Mouse (Mus musculus) embryonic stem cell, embryonic (primary cell): Measurements from ENCODE around the gene Fgf22.

Experiments
- CTCF ChIA-PET, 4 experiments: fragments of 300-600 bp in 2 of 4; fragments of 350-600 bp in 2 of 4; sonication (Branson Sonifier 250); formaldehyde crosslinking; loops; one replicate each; lab custom pipeline; 2022; ENCODE audit warnings: inconsistent platforms in 2 of 4; lab: Charles Lee
- POLR2A ChIA-PET, 4 experiments: fragments of 300-600 bp in 2 of 4; fragments of 350-600 bp in 2 of 4; sonication (Branson Sonifier 250); formaldehyde crosslinking; loops; one replicate each; lab custom pipeline; 2022; ENCODE audit warnings: antibody characterized with exemption in 4 of 4, inconsistent platforms in 1 of 4; lab: Charles Lee

The Fgf22 gene

GRCm38 (mm10) chr10:79743650-79744365 lies 11.1 kb upstream of the Fgf22 start:
- ChIA-PET CTCF (interaction anchor here in 3 of 4 experiments (0.6 to 1.7 kb wide), 4 partner anchors 10 to 163 kb away, joined by 3 to 7 read pairs (median 3); no protein-coding TSS in a partner anchor), POLR2A (interaction anchor here in 2 of 4 experiments (0.7 to 1.6 kb wide), 11 partner anchors 8 to 165 kb away, joined by 3 to 6 read pairs (median 3); partner anchors contain the start of genes Fgf22 (in 1 of the 2), Med16 (in 1 of the 2) and Ptbp1 (in 1 of the 2))

DNA sequence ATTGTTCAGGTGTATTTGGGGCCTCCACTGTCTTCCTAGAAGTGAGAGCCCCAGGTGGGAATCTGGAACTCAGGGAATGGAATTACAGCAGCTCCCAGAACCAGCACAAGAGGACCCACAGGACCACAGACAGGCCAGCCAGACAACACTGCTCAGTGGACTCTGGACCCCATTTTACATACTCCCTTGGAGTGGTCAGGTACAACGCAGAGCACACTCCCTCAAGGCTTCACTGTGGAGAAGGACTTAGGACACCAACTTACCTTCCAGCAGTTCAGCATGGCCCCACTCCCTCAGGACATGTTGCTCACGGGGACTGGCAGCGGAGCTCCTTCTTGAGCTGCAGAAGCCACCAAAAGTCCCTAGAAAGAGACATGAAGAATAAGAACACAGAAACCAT lies 9.5 kb upstream of the Fgf22 start:
- ChIA-PET CTCF (interaction anchor here in 3 of 4 experiments (0.6 to 2.0 kb wide), 6 partner anchors 9 to 239 kb away, joined by 3 to 10 read pairs (median 4); partner anchors contain the start of gene Tmem259 (in 1 of the 3)), POLR2A (interaction anchor here in 2 of 4 experiments (0.6 to 3.4 kb wide), 17 partner anchors 11 to 1343 kb away, joined by 3 to 17 read pairs (median 6); partner anchors contain the start of genes Ptbp1 (in 2 of the 2), Bsg (in 1 of the 2), Cdc34 (in 1 of the 2) and Madcam1 (in 1 of the 2))

DNA sequence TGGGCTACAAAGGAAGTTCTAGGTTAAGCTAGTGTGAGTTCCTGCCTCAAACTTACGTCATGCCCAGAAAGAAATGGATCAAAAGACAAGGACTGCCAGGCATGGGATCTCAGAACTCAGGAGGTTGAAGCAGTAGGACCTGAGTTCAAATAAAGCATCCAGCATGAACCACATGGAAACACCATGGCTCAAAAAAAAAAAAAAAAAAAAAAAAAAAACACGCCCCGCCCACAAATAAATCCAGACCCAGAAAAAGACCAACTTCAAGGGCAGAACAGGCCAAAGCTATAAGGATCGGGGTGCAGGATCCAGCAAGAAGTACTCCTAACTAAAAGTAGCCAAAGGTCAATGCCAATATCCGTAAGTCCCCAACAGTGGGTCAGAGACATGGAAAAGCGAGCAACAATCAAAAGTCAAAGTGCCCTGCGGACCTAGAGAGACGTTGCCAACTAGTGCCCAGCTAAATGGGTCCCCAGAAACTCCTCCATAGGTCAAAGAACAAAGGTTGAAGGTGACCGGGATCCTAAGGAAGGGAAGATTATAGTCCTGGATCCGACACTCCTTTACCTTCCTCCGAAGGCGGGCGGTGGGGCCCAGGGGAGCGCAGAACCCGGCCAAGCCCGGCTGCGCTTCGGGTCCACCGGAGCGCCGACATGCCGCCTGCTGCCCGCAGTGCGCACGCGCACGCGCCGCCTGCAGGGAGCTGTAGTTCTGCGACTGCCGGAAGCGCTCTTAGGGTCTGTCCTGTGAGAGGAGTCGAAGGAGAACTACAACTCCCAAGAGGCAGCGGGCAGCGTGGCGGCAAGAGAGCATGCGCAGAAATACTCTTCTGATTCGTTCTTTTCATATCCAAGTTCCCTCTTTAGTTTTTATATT lies 8.7 kb upstream of the Fgf22 start, which contains the start of gene Polrmt:
Polrmt (minus strand) TSS at position 684 of the 876 bp plus-strand sequence.
- CTCF ChIA-PET, result interaction anchor here (0.5 to 2.1 kb wide), 29 partner anchors 8 to 1306 kb away, joined by 3 to 18 read pairs (median 4); partner anchors contain the start of genes Bsg (in 1 of the 4), Fgf22 (in 1 of the 4), Madcam1 (in 1 of the 4) and Tmem259 (in 1 of the 4)
- POLR2A ChIA-PET, result interaction anchor here in 3 of 4 experiments (0.6 to 3.4 kb wide), 54 partner anchors 8 to 1343 kb away, joined by 3 to 17 read pairs (median 4); partner anchors contain the start of genes Fgf22 (in 3 of the 3), Bsg (in 2 of the 3), Med16 (in 2 of the 3) and Ptbp1 (in 2 of the 3)

DNA sequence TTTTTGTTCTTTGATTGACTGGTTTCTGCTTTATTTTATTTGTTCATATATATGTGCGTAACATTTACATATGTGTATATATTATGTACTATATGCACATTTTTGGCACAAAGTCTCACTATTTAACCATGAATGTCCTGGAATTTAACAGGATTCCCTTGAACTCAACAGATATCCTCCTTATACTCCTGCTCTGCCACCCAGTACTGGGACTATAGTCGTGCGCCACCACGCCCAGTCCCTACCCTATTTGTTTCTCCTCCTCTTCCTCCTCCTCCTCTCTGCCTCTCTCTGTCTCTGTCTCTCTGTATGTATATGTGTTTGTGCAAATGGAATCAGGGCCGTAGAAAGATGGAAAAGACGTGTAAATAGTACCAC lies 8.1 kb upstream of the Fgf22 start:
- CTCF ChIA-PET, result interaction anchor here in 3 of 4 experiments (0.5 to 2.1 kb wide), 22 partner anchors 8 to 237 kb away, joined by 3 to 14 read pairs (median 4); partner anchors contain the start of genes Bsg (in 1 of the 3), Fgf22 (in 1 of the 3), Madcam1 (in 1 of the 3) and Tmem259 (in 1 of the 3)
- POLR2A ChIA-PET, result interaction anchor here in 3 of 4 experiments (0.6 to 3.4 kb wide), 46 partner anchors 8 to 238 kb away, joined by 3 to 17 read pairs (median 5); partner anchors contain the start of genes Fgf22 (in 3 of the 3), Bsg (in 2 of the 3), Med16 (in 2 of the 3) and Ptbp1 (in 2 of the 3)

- POLR2A ChIA-PET, result interaction anchor here in 3 of 4 experiments (0.6 to 3.4 kb wide), 12 partner anchors 8 to 209 kb away, joined by 3 to 17 read pairs (median 3); partner anchors contain the start of genes Ptbp1 (in 2 of the 3) and Bsg (in 1 of the 3)
- CTCF ChIA-PET, result interaction anchor here in 1 of 4 experiments (1.4 to 2.4 kb wide), 2 partner anchors 10 to 32 kb away, joined by 7 to 11 read pairs; no protein-coding TSS in a partner anchor
Measured at GRCm38 (mm10) chr10:79748496-79748895, 6.4 kb upstream of the Fgf22 start.

GRCm38 (mm10) chr10:79755854-79756253 lies 978 bp downstream of the Fgf22 start:
- CTCF ChIA-PET, result interaction anchor here in 2 of 4 experiments (0.7 to 1.8 kb wide), 6 partner anchors 9 to 129 kb away, joined by 3 to 6 read pairs (median 4); partner anchors contain the start of gene Polrmt (in 1 of the 2)
- POLR2A ChIA-PET, result interaction anchor here (0.6 to 2.5 kb wide), 21 partner anchors 8 to 411 kb away, joined by 3 to 9 read pairs (median 4); partner anchors contain the start of genes Polrmt (in 2 of the 4), Ptbp1 (in 2 of the 4) and Rnf126 (in 1 of the 4)

GRCm38 (mm10) chr10:79756660-79757059 lies 1.8 kb downstream of the Fgf22 start:
- ChIA-PET POLR2A (interaction anchor here in 3 of 4 experiments (0.7 to 2.5 kb wide), 11 partner anchors 8 to 97 kb away, joined by 3 to 9 read pairs (median 5); partner anchors contain the start of genes Polrmt (in 2 of the 3), Ptbp1 (in 1 of the 3) and Rnf126 (in 1 of the 3)), CTCF (interaction anchor here in 2 of 4 experiments (1.0 to 1.8 kb wide), 3 partner anchors 10 to 24 kb away, joined by 3 to 6 read pairs (median 4); partner anchors contain the start of gene Polrmt (in 1 of the 2))

- POLR2A ChIA-PET, result interaction anchor here in 3 of 4 experiments (0.6 to 1.6 kb wide), 10 partner anchors 10 to 1203 kb away, joined by 3 to 11 read pairs (median 3); no protein-coding TSS in a partner anchor
- CTCF ChIA-PET, result interaction anchor here in 3 of 4 experiments (0.6 to 1.0 kb wide), 6 partner anchors 26 to 72 kb away, joined by 3 to 17 read pairs (median 6); no protein-coding TSS in a partner anchor
Measured at GRCm38 (mm10) chr10:79759675-79760074, 4.8 kb downstream of the Fgf22 start.

DNA sequence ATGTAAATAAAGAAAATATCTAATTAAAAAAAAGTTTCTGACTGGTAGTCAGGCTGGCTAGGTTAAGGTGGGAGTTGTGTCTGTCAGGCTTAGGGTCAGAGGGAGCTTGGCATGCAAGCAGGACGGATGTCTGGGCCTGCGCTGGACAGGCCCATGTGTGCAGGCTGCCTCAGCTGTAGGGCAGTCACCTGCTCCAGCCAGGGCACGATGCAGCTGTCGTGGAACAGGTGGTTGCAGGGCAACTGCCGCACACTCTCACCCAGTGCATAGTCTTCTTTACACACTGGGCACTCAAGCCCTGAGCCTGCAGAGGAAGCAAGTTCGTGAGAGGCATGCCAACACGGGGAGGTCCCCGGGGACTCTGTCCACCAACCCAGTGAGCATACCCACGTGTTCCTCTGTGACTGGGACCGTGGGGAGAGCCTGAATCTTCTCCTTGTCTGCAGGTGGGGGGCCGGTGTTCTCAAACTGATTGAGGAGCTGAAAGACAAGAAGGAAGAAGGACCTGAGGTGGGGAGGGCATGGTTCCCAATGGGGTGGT lies 5.8 kb downstream of the Fgf22 start:
- CTCF ChIA-PET, result interaction anchor here in 2 of 4 experiments (0.6 to 1.6 kb wide), 3 partner anchors 49 to 1194 kb away, joined by 3 to 5 read pairs (median 4); no protein-coding TSS in a partner anchor
- POLR2A ChIA-PET, result interaction anchor here in 2 of 4 experiments (0.8 to 1.6 kb wide), 8 partner anchors 12 to 57 kb away, joined by 3 to 4 read pairs (median 4); no protein-coding TSS in a partner anchor

- CTCF ChIA-PET, result no interaction called here
- POLR2A ChIA-PET, result interaction anchor here in 2 of 4 experiments (0.9 to 1.4 kb wide), 6 partner anchors 11 to 25 kb away, joined by 3 to 4 read pairs (median 3); partner anchors contain the start of gene Polrmt (in 1 of the 2)
Measured at GRCm38 (mm10) chr10:79762875-79763274, 8.0 kb downstream of the Fgf22 start.

GRCm38 (mm10) chr10:79764234-79764633 lies 9.4 kb downstream of the Fgf22 start:
- ChIA-PET CTCF (interaction anchor here in 2 of 4 experiments (0.6 to 1.6 kb wide), 3 partner anchors 16 to 57 kb away, joined by 3 to 6 read pairs (median 5); no protein-coding TSS in a partner anchor), POLR2A (interaction anchor here in 3 of 4 experiments (0.7 to 2.6 kb wide), 10 partner anchors 8 to 401 kb away, joined by 3 to 16 read pairs (median 3); partner anchors contain the start of genes Cirbp (in 1 of the 3), Fgf22 (in 1 of the 3), Polrmt (in 1 of the 3) and Ptbp1 (in 1 of the 3))

DNA sequence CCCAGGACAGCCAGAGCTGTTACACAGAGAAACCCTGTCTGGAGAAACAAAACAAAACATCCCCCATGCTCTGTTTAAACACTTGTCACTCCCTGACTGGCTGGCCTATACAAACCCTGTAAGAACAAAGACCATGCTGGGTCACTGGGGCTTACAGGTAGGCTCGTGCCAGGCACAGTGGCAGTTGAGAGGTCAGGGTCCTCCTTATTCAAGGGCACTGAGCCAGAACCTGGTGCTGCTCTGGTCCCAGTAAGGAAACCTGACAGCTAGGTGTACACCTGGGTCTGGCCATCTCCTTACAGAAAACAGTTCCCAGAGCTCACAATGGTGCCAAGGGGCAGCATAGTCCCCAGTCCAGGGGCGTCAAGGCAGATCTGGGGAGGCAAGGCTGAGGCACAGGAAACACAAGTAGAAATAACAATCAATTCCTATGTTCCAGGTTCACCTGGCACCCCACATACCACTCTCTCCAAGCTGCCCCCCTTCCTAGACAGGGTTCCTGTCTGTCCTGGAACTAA lies 10.4 kb downstream of the Fgf22 start:
- POLR2A ChIA-PET, result interaction anchor here in 3 of 4 experiments (0.5 to 2.6 kb wide), 19 partner anchors 10 to 288 kb away, joined by 3 to 17 read pairs (median 4); partner anchors contain the start of genes Fgf22 (in 2 of the 3), Polrmt (in 2 of the 3) and Ptbp1 (in 2 of the 3)
- CTCF ChIA-PET, result interaction anchor here in 3 of 4 experiments (0.7 to 4.5 kb wide), 6 partner anchors 10 to 47 kb away, joined by 3 to 58 read pairs (median 4); partner anchors contain the start of gene Fgf22 (in 2 of the 3)

GRCm38 (mm10) chr10:79766001-79766507 lies 11.2 kb downstream of the Fgf22 start:
- POLR2A ChIA-PET, result interaction anchor here (0.6 to 2.6 kb wide), 28 partner anchors 10 to 328 kb away, joined by 3 to 17 read pairs (median 4); partner anchors contain the start of genes Polrmt (in 3 of the 4), Fgf22 (in 2 of the 4), Ptbp1 (in 2 of the 4) and Bsg (in 1 of the 4)
- CTCF ChIA-PET, result interaction anchor here (0.5 to 4.5 kb wide), 13 partner anchors 11 to 1115 kb away, joined by 3 to 58 read pairs (median 4); partner anchors contain the start of genes Fgf22 (in 1 of the 4), Gm26602 (in 1 of the 4), Med16 (in 1 of the 4) and Polrmt (in 1 of the 4)

DNA sequence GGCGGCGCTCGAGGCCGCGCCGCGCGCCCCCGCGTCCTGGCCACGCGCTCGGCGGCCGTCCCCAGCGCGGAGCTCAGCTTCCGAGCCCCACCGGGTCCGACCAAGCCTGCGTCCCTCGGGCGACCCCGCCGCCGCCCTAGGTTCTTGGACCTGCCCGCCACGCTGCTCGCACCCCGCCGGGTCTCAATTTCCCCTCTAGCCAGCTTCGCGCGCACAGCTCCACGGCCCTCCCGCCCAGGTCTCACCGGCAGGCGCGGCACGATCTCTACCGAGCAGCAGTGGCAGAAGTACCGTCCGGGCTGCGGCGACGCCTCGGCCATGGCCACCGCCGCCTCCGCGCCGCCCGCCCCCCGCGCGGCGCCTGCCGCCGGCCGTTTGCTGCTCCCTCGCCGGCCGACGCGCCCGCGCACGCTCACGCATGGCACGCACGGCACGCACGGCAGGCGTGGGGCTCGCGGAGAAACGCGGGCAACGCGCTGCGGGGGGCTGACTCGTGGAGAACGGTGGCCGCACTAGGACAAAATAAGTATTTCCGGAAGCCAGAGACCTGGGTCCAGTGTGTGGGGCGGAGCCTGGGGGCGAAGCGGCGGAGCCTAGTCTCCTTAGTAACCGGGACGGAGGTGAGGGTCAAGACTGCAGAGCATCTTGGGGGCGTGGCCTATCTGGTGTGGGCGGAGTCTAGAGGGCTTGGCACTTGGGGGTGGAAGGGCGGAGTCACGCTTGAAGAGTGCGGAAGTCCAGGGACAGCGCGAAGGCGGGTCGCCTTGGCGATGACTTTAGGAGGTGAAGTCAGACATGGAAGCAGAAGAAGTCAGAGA lies 11.8 kb downstream of the Fgf22 start, which contains the start of gene Rnf126:
Rnf126 (minus strand) TSS at position 445 of the 818 bp plus-strand sequence.
- POLR2A ChIA-PET, result interaction anchor here (0.6 to 2.6 kb wide), 48 partner anchors 10 to 1708 kb away, joined by 3 to 18 read pairs (median 5); partner anchors contain the start of genes Polrmt (in 3 of the 4), Fgf22 (in 2 of the 4), Med16 (in 2 of the 4) and Ptbp1 (in 2 of the 4)
- CTCF ChIA-PET, result interaction anchor here (0.5 to 4.5 kb wide), 49 partner anchors 10 to 1115 kb away, joined by 3 to 58 read pairs (median 3); partner anchors contain the start of genes Palm (in 2 of the 4), Abhd17a (in 1 of the 4), Arid3a (in 1 of the 4) and C2cd4c (in 1 of the 4)
